Mouse (Mus musculus) hindbrain, embryonic 16.5 days (tissue): ENCODE measurements around the gene Smpd4. TPM values are rescaled to one million over a fixed set of nuclear protein-coding genes. Genes with fewer than 3 reads are reported as not detected.

Source experiments
- ATAC-seq: fragments of 200-750 bp; cut with Nextera tagmentation; 2 replicates; pipeline ENCODE4 v1.8.0; 2017; ENCODE audit warnings: moderate TSS enrichment, moderate library complexity
- H3K27ac ChIP-seq: fragments of 300-500 bp; sonication (generic); 2 replicates; pipeline ENCODE4 v1.5.1; 2014; ENCODE audit warnings: low read depth, mild to moderate bottlenecking, control low read depth, low read length, moderate library complexity
- H3K27me3 ChIP-seq: fragments of 300-500 bp; sonication (generic); replicated peaks from 2 replicates; pipeline ENCODE4 v1.6.1; 2014; ENCODE audit warnings: low read length; ENCODE audit not compliant: control insufficient read depth, insufficient read depth
- H3K36me3 ChIP-seq: fragments of 300-500 bp; sonication (generic); 2 replicates; pipeline ENCODE4 v1.6.1; 2014; ENCODE audit warnings: mild to moderate bottlenecking, low read length, moderate library complexity, mixed read lengths; ENCODE audit not compliant: control insufficient read depth, insufficient read depth
- H3K4me1 ChIP-seq: fragments of 300-500 bp; sonication (generic); 2 replicates; pipeline ENCODE4 v1.6.1; 2014; ENCODE audit warnings: low read depth, low read length; ENCODE audit not compliant: control insufficient read depth, insufficient read depth
- H3K4me2 ChIP-seq: fragments of 300-500 bp; sonication (generic); 2 replicates; pipeline ENCODE4 v1.6.1; 2014; ENCODE audit warnings: mild to moderate bottlenecking, low read length, control low read depth, moderate library complexity
- H3K4me3 ChIP-seq: fragments of 300-500 bp; sonication (generic); 2 replicates; pipeline ENCODE4 v1.5.1; 2014; ENCODE audit warnings: mild to moderate bottlenecking, low read length, control low read depth, moderate library complexity
- H3K9ac ChIP-seq: fragments of 300-500 bp; sonication (generic); 2 replicates; pipeline ENCODE4 v1.6.1; 2014; ENCODE audit warnings: low read depth, mild to moderate bottlenecking, control low read depth, low read length, moderate library complexity
- H3K9me3 ChIP-seq: fragments of 300-500 bp; sonication (generic); 2 replicates; pipeline ENCODE4 v1.6.1; 2014; ENCODE audit warnings: mild to moderate bottlenecking, low read length, moderate library complexity; ENCODE audit not compliant: control insufficient read depth
- WGBS: fragments of 180-500 bp; shearing (Covaris S2); extraction: QIAGEN DNeasy Blood & Tissue Kit; methylation state at CpG from one replicate; pipeline ENCODE4 v1.1.7; 2014; 5-methylcytosine and 5-hydroxymethylcytosine counted together
- polyA plus RNA-seq: library from polyadenylated mRNA; unstranded; fragments of >200 nt; fragmentation: Nextera tagmentation; extraction: Ambion mirVana; gene quantifications from 2 replicates; pipeline ENCODE4 v1.2.1, GENCODE M21; 2015

The Smpd4 gene
- polyA plus RNA-seq, 1 experiment from 2014 or later: 23.6 TPM

- Histone ChIP-seq H3K9ac (no peak overlapping the region), H3K27ac (no peak overlapping the region), H3K4me2 (no peak overlapping the region), H3K36me3 (peaks cover 28% of the 10 kb centered on the region), H3K4me1 (no peaks in the 10 kb centered on the region), H3K4me3 (no peak overlapping the region), H3K27me3 (no peaks in the 10 kb centered on the region), H3K9me3 (no peaks in the 10 kb centered on the region)
- 79% methylated on average over 8 of the region's 8 CpGs for WGBS
- no peak for ATAC-seq
These were observed 14.5 kb downstream of the Smpd4 start for GRCm38 (mm10) chr16:17633481-17634181.

- no peaks in the 10 kb centered on the region for H3K27me3 ChIP-seq
- no peak overlapping the region for H3K9ac ChIP-seq
- H3K9me3 ChIP-seq: no peaks in the 10 kb centered on the region
- H3K4me3 ChIP-seq: no peak overlapping the region
- no peak overlapping the region for H3K27ac ChIP-seq
- H3K4me2 ChIP-seq: no peak overlapping the region
- peaks cover 29% of the 10 kb centered on the region for H3K36me3 ChIP-seq
- WGBS: 91% methylated on average over 2 of the region's 2 CpGs
- H3K4me1 ChIP-seq: no peaks in the 10 kb centered on the region
- ATAC-seq: no peak
These were observed 17.8 kb downstream of the Smpd4 start for GRCm38 (mm10) chr16:17636904-17637303.

- WGBS: 79% methylated on average over 2 of the region's 2 CpGs
- Histone ChIP-seq H3K4me3 (no peak overlapping the region), H3K36me3 (peaks cover 31% of the 10 kb centered on the region), H3K9ac (no peak overlapping the region), H3K27ac (no peak overlapping the region), H3K4me2 (no peak overlapping the region), H3K27me3 (no peaks in the 10 kb centered on the region), H3K4me1 (no peaks in the 10 kb centered on the region), H3K9me3 (no peaks in the 10 kb centered on the region)
- ATAC-seq: no peak
These were observed 18.5 kb downstream of the Smpd4 start for GRCm38 (mm10) chr16:17637610-17638009.

- Histone ChIP-seq H3K4me3 (no peak overlapping the region), H3K36me3 (peaks cover 26% of the 10 kb centered on the region)
These were observed 19.0 kb downstream of the Smpd4 start for GRCm38 (mm10) chr16:17638036-17638628.

DNA sequence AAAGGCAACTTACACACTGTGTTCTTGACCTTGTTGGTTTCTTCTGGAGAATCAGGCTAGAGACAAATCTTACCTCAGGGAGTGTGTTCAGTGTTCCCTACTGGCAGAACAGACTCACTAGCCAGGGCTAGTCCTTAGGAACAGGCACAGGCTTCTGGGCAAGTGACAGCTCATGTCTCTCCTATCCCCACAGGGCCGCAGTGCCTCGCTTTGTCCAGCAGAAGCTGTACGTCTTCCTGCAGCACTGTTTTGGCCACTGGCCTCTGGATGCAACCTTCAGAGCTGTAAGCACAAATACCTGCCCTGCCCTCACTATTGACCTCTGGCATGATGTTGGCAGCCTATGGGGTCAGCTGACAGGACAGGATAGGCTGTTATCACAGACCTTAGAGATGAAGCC is 19.9 kb downstream of the Smpd4 start:
- WGBS: 89% methylated on average over 3 of the region's 3 CpGs
- Histone ChIP-seq H3K27ac (no peak overlapping the region), H3K4me1 (no peaks in the 10 kb centered on the region), H3K36me3 (peaks cover 23% of the 10 kb centered on the region), H3K27me3 (no peaks in the 10 kb centered on the region), H3K9me3 (no peaks in the 10 kb centered on the region), H3K4me2 (no peak overlapping the region), H3K9ac (no peak overlapping the region), H3K4me3 (no peak overlapping the region)
- ATAC-seq: no peak

More at GRCm38 (mm10) chr16:17638036-17638628, 19.0 kb downstream of the Smpd4 start:
- Histone ChIP-seq H3K27me3 (no peaks in the 10 kb centered on the region), H3K9me3 (no peaks in the 10 kb centered on the region), H3K4me1 (no peaks in the 10 kb centered on the region), H3K4me2 (no peak overlapping the region), H3K27ac (no peak overlapping the region), H3K9ac (no peak overlapping the region)
- 89% methylated on average over 9 of the region's 9 CpGs for WGBS
- ATAC-seq: no peak

DNA sequence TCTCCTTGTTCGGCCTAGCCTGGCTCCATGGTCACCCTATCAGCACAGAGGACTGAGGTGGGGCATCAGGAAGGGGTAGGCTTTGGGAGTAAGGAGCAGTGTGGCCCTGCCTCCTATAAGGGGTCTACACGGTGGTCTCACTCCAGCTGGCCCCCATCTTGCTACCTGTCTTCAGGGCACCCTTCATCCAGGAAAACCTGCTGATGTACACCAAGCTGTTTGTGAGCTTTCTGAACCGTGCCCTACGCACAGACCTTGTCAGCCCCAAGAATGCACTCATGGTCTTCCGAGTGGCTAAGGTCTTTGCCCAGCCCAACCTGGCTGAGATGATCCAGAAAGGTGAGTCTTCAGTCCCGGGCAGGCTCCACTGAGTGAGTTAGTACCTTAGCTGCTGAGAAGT is 20.8 kb downstream of the Smpd4 start:
- no peaks in the 10 kb centered on the region for H3K27me3 ChIP-seq
- no peak overlapping the region for H3K4me3 ChIP-seq
- peaks cover 23% of the 10 kb centered on the region for H3K36me3 ChIP-seq
- no peak overlapping the region for H3K4me2 ChIP-seq
- no peak for ATAC-seq
- no peaks in the 10 kb centered on the region for H3K9me3 ChIP-seq
- no peaks in the 10 kb centered on the region for H3K4me1 ChIP-seq
- H3K9ac ChIP-seq: no peak overlapping the region
- 96% methylated on average over 6 of the region's 6 CpGs for WGBS
- no peak overlapping the region for H3K27ac ChIP-seq

- H3K4me1 ChIP-seq: no peaks in the 10 kb centered on the region
- H3K27me3 ChIP-seq: no peaks in the 10 kb centered on the region
- H3K36me3 ChIP-seq: peaks cover 23% of the 10 kb centered on the region
- ATAC-seq: no peak
- no peak overlapping the region for H3K27ac ChIP-seq
- H3K4me2 ChIP-seq: no peak overlapping the region
- no peaks in the 10 kb centered on the region for H3K9me3 ChIP-seq
- H3K9ac ChIP-seq: no peak overlapping the region
- 90% methylated on average over 9 of the region's 9 CpGs for WGBS
- no peak overlapping the region for H3K4me3 ChIP-seq
These were observed 21.6 kb downstream of the Smpd4 start for GRCm38 (mm10) chr16:17640706-17641105.

GRCm38 (mm10) chr16:17641301-17641700 is 22.1 kb downstream of the Smpd4 start:
- H3K9ac ChIP-seq: no peak overlapping the region
- no peak overlapping the region for H3K27ac ChIP-seq
- no peaks in the 10 kb centered on the region for H3K9me3 ChIP-seq
- no peak for ATAC-seq
- WGBS: 76% methylated on average over 6 of the region's 6 CpGs
- no peak overlapping the region for H3K4me3 ChIP-seq
- H3K27me3 ChIP-seq: no peaks in the 10 kb centered on the region
- H3K36me3 ChIP-seq: peaks cover 23% of the 10 kb centered on the region
- H3K4me2 ChIP-seq: no peak overlapping the region
- H3K4me1 ChIP-seq: peaks cover 3% of the 10 kb centered on the region; the same call in 1 of the 2 replicates

GRCm38 (mm10) chr16:17642311-17642710 is 23.2 kb downstream of the Smpd4 start:
- Histone ChIP-seq H3K9ac (no peak overlapping the region), H3K9me3 (no peaks in the 10 kb centered on the region), H3K27ac (no peak overlapping the region; the same call in 1 of the 2 replicates), H3K4me2 (no peak overlapping the region), H3K4me3 (no peak overlapping the region), H3K36me3 (peaks cover 23% of the 10 kb centered on the region), H3K4me1 (peaks cover 10% of the 10 kb centered on the region), H3K27me3 (no peaks in the 10 kb centered on the region)
- ATAC-seq: no peak
- WGBS: 80% methylated on average over 7 of the region's 8 CpGs
